ENCODE assay signal across 14 mouse cellular contexts in genomic region chr5:100226571-100227235, GRCm38 (mm10).
A peak's percentile ranks its signal among the peaks of the same experiment; 100 is the strongest.
DNase-seq lines count a peak whose midpoint lies in the region; ATAC-seq lines count a peak whose summit lies in the region.
"Had no signal": no experiment of that assay in that cellular context is flagged by ENCODE, and none has a peak within 500 bp of the region (broad histone marks: within the 10 kb centered on the region; RNA-seq: fewer than 3 reads in every experiment).

No protein-coding gene starts in this region.

- no peaks in the 10 kb centered on the region for H3K36me3 ChIP-seq in kidney, embryonic 14.5 days (ENCODE audit: control insufficient read depth, insufficient read depth, low read length)
- H3K36me3 ChIP-seq in limb, embryonic 12.5 days: no peaks in the 10 kb centered on the region
- H3K36me3 ChIP-seq: heart, embryonic 10.5 days; hindbrain, embryonic 13.5 days had no signal

- no peak overlapping the region for H3K27ac ChIP-seq in kidney, embryonic 14.5 days (ENCODE audit: low read depth, low read length)
- H3K27ac ChIP-seq in limb, embryonic 12.5 days: peak overlapping the region; percentile 31
- H3K27ac ChIP-seq: heart, embryonic 10.5 days; hindbrain, embryonic 13.5 days; macrophage; stomach, postnatal 0 days had no signal

- no peaks in the 10 kb centered on the region for H3K27me3 ChIP-seq in kidney, embryonic 14.5 days (ENCODE audit: control insufficient read depth, insufficient read depth, low read length)
- no peaks in the 10 kb centered on the region for H3K27me3 ChIP-seq in limb, embryonic 12.5 days
- H3K27me3 ChIP-seq: hindbrain, embryonic 13.5 days had no signal

- no peaks in the 10 kb centered on the region for H3K9me3 ChIP-seq in kidney, embryonic 14.5 days (ENCODE audit: control insufficient read depth, low read length)
- H3K9me3 ChIP-seq in limb, embryonic 12.5 days: no peaks in the 10 kb centered on the region
- H3K9me3 ChIP-seq: heart, embryonic 10.5 days; hindbrain, embryonic 13.5 days had no signal

- no peak overlapping the region for H3K9ac ChIP-seq in kidney, embryonic 14.5 days (ENCODE audit: low read depth, low read length)
- 0 out of 2 replicates have a peak overlapping the region, but pooled peaks have one; percentile 18 for H3K9ac ChIP-seq in limb, embryonic 12.5 days (replicated peaks)
- H3K9ac ChIP-seq: hindbrain, embryonic 13.5 days had no signal

- H3K4me1 ChIP-seq in kidney, embryonic 14.5 days (ENCODE audit: control insufficient read depth, insufficient read depth, low read length): no peaks in the 10 kb centered on the region; the same call in 1 of the 2 replicates
- peaks cover 22% of the 10 kb centered on the region for H3K4me1 ChIP-seq in limb, embryonic 12.5 days (replicated peaks)

- no peak overlapping the region for H3K4me3 ChIP-seq in kidney, embryonic 14.5 days (ENCODE audit: low read length)
- H3K4me3 ChIP-seq in limb, embryonic 12.5 days (replicated peaks): no peak overlapping the region
- H3K4me3 ChIP-seq: heart, embryonic 10.5 days; hindbrain, embryonic 13.5 days; myocyte had no signal

- no peak for DNase-seq in kidney, adult 9 months
- peak; percentile 27 for DNase-seq in embryo, embryonic 9.5 days (ENCODE audit: extremely low spot score)
- no peak for DNase-seq in lung, postnatal 10 days
- no peak for DNase-seq in ovary, postnatal 36 days (ENCODE audit: low spot score)
- DNase-seq: kidney, postnatal 10 days; layer of hippocampus, postnatal 36 days had no signal

- WGBS in kidney, embryonic 14.5 days: 70% methylated on average over 17 of the region's 17 CpGs
- 54% methylated on average over 17 of the region's 17 CpGs for WGBS in limb, embryonic 12.5 days

- H3K4me2 ChIP-seq in kidney, embryonic 14.5 days (replicated peaks; ENCODE audit: low read depth, low read length): no peak overlapping the region
- H3K4me2 ChIP-seq in limb, embryonic 12.5 days: no peak overlapping the region
- H3K4me2 ChIP-seq: hindbrain, embryonic 13.5 days had no signal

- ATAC-seq in kidney, embryonic 14.5 days (ENCODE audit: low FRiP score, low TSS enrichment): peak; percentile 57; the same call in 1 of the 2 replicates
- peak; percentile 78 for ATAC-seq in common myeloid progenitor, adult 5-6 weeks (replicated peaks; ENCODE audit: low read depth, poor library complexity, severe bottlenecking)
- peak; percentile 52; the same call in 1 of the 2 replicates for ATAC-seq in limb, embryonic 12.5 days (ENCODE audit: insufficient number of reproducible peaks, insufficient read depth, low FRiP score, low TSS enrichment, low read depth)
